Mouse (Mus musculus) neural tube, embryonic 14.5 days (tissue): ENCODE results near the gene Gm5148. TPM values are rescaled to one million over a fixed set of nuclear protein-coding genes. Genes with fewer than 3 reads are reported as not detected.

Experiments
- ATAC-seq: fragments of 200-750 bp; cut with Nextera tagmentation; 2 replicates; pipeline ENCODE4 v1.8.0; 2017; ENCODE audit warnings: low read depth, mild to moderate bottlenecking, moderate TSS enrichment, moderate library complexity
- H3K27ac ChIP-seq: fragments of 300-500 bp; sonication (generic); 2 replicates; pipeline ENCODE4 v1.5.1; 2014; ENCODE audit warnings: low read depth, mild to moderate bottlenecking, control low read depth, low read length, moderate library complexity, mixed read lengths
- H3K27me3 ChIP-seq: fragments of 300-500 bp; sonication (generic); 2 replicates; pipeline ENCODE4 v1.6.1; 2014; ENCODE audit warnings: low read length; ENCODE audit not compliant: control insufficient read depth, insufficient read depth
- H3K36me3 ChIP-seq: fragments of 300-500 bp; sonication (generic); 2 replicates; pipeline ENCODE4 v1.6.1; 2014; ENCODE audit warnings: low read length, mixed read lengths; ENCODE audit not compliant: control insufficient read depth, insufficient read depth
- H3K4me1 ChIP-seq: fragments of 300-500 bp; sonication (generic); 2 replicates; pipeline ENCODE4 v1.6.1; 2014; ENCODE audit warnings: low read length; ENCODE audit not compliant: control insufficient read depth, insufficient read depth
- H3K4me2 ChIP-seq: fragments of 300-500 bp; sonication (generic); 2 replicates; pipeline ENCODE4 v1.6.1; 2014; ENCODE audit warnings: mild to moderate bottlenecking, low read depth, low read length, control low read depth
- H3K4me3 ChIP-seq: fragments of 300-500 bp; sonication (generic); 2 replicates; pipeline ENCODE4 v1.5.1; 2014; ENCODE audit warnings: low read depth, low read length, control low read depth, mixed read lengths
- H3K9ac ChIP-seq: fragments of 300-500 bp; sonication (generic); replicated peaks from 2 replicates; pipeline ENCODE4 v1.6.1; 2014; ENCODE audit warnings: low read depth, mild to moderate bottlenecking, control low read depth, low read length, mixed read lengths
- H3K9me3 ChIP-seq: fragments of 300-500 bp; sonication (generic); 2 replicates; pipeline ENCODE4 v1.6.1; 2016; ENCODE audit warnings: low read length; ENCODE audit not compliant: control insufficient read depth
- WGBS: fragments of 180-500 bp; shearing (Covaris S2); extraction: QIAGEN DNeasy Blood & Tissue Kit; methylation state at CpG from one replicate; pipeline ENCODE4 v1.1.7; 2014; 5-methylcytosine and 5-hydroxymethylcytosine counted together
- polyA plus RNA-seq: library from polyadenylated mRNA; unstranded; fragments of >200 nt; fragmentation: Nextera tagmentation; extraction: Ambion mirVana; gene quantifications from 2 replicates; pipeline ENCODE4 v1.2.1, GENCODE M21; 2014

Gene Gm5148
- polyA plus RNA-seq, 1 experiment from 2014 or later: 15.4 TPM

GRCm38 (mm10) chr3:37668652-37669051 is 55.6 kb downstream of the Gm5148 start:
- H3K4me3 ChIP-seq: no peak overlapping the region
- H3K36me3 ChIP-seq: no peaks in the 10 kb centered on the region
- 0 out of 2 replicates have a peak, but pooled peaks cover 6% of the 10 kb centered on the region for H3K4me1 ChIP-seq
- no peak overlapping the region for H3K4me2 ChIP-seq
- no peak overlapping the region for H3K9ac ChIP-seq
- no peaks in the 10 kb centered on the region for H3K27me3 ChIP-seq
- 93% methylated on average over 12 of the region's 12 CpGs for WGBS
- peaks cover 3% of the 10 kb centered on the region for H3K9me3 ChIP-seq
- ATAC-seq: no peak
- H3K27ac ChIP-seq: no peak overlapping the region

- Histone ChIP-seq H3K36me3 (no peaks in the 10 kb centered on the region), H3K4me2 (no peak overlapping the region), H3K4me1 (0 out of 2 replicates have a peak, but pooled peaks cover 5% of the 10 kb centered on the region), H3K9me3 (peaks cover 3% of the 10 kb centered on the region), H3K27ac (no peak overlapping the region), H3K9ac (no peak overlapping the region), H3K4me3 (no peak overlapping the region), H3K27me3 (no peaks in the 10 kb centered on the region)
- ATAC-seq: no peak
- 26% methylated on average over 7 of the region's 7 CpGs for WGBS
Observed at GRCm38 (mm10) chr3:37667736-37668135, 56.6 kb downstream of the Gm5148 start.

DNA sequence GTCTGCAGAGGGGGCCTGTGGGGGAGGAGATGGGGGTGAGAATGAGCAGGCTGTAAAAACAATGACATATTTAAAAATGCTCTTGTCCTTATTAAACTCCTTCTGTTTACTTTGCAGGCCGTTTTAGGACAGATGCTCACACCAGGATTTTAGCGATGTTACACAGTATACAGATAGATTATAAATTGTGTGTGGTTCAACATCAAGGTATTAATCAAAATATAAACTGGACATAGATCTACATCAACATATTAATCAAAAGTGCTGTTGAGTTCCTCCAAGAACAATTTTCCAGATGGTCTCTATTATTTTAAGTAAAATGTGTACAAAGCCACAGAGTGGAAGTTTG is 57.2 kb downstream of the Gm5148 start:
- WGBS: 10% methylated on average over 2 of the region's 2 CpGs
- no peaks in the 10 kb centered on the region for H3K27me3 ChIP-seq
- ATAC-seq: no peak
- H3K36me3 ChIP-seq: no peaks in the 10 kb centered on the region
- H3K4me1 ChIP-seq: no peaks in the 10 kb centered on the region
- no peak overlapping the region for H3K27ac ChIP-seq
- peaks cover 3% of the 10 kb centered on the region for H3K9me3 ChIP-seq
- no peak overlapping the region for H3K4me3 ChIP-seq
- no peak overlapping the region for H3K4me2 ChIP-seq
- H3K9ac ChIP-seq: no peak overlapping the region

- Histone ChIP-seq H3K4me3 (no peak overlapping the region), H3K27me3 (no peaks in the 10 kb centered on the region), H3K9me3 (peaks cover 3% of the 10 kb centered on the region), H3K9ac (no peak overlapping the region), H3K27ac (no peak overlapping the region), H3K4me2 (no peak overlapping the region), H3K4me1 (no peaks in the 10 kb centered on the region), H3K36me3 (no peaks in the 10 kb centered on the region)
- peak; percentile 88 for ATAC-seq
- whole genome bisulfite sequencing: 8% methylated on average over 9 of the region's 9 CpGs
Observed at GRCm38 (mm10) chr3:37666291-37667118, 57.8 kb downstream of the Gm5148 start.

Other genes starting within 250 kb of the Gm5148 start
- gene Spry1, start 84.5 kb downstream of the Gm5148 start, polyA plus RNA-seq: 5.0 and 5.1 TPM in 2 replicates